Mouse (Mus musculus): ENCODE measurements around the gene Fhl2.
"Not testable (repeated sequence)": the region's sequence is repeated elsewhere in the genome, so short reads cannot be mapped to it uniquely, and the experiment has no call there.

Gene Fhl2

GRCm38 (mm10) chr1:43145388-43145787, 51.4 kb downstream of the Fhl2 start:
- no peak for DNase-seq

- no peak for DNase-seq
Measured at GRCm38 (mm10) chr1:43144338-43144906, 52.4 kb downstream of the Fhl2 start.

GRCm38 (mm10) chr1:43143791-43144190, 53.0 kb downstream of the Fhl2 start:
- no peak for DNase-seq

- no peak for DNase-seq
Measured at GRCm38 (mm10) chr1:43143284-43143683, 53.5 kb downstream of the Fhl2 start.

GRCm38 (mm10) chr1:43142849-43143248, 53.9 kb downstream of the Fhl2 start:
- no peak for DNase-seq

GRCm38 (mm10) chr1:43141555-43141961, 55.2 kb downstream of the Fhl2 start:
- peak; percentile 33 for DNase-seq

- peak; percentile 59 for DNase-seq
Measured at GRCm38 (mm10) chr1:43139587-43140266, 57.1 kb downstream of the Fhl2 start.

GRCm38 (mm10) chr1:43138268-43138812, 58.4 kb downstream of the Fhl2 start:
- no peak for DNase-seq

- no peak for DNase-seq
Measured at GRCm38 (mm10) chr1:43137334-43137733, 59.5 kb downstream of the Fhl2 start.

GRCm38 (mm10) chr1:43136488-43137029, 60.2 kb downstream of the Fhl2 start:
- not testable (repeated sequence) for DNase-seq

GRCm38 (mm10) chr1:43131591-43131990, 65.2 kb downstream of the Fhl2 start:
- DNase-seq: no peak

- DNase-seq: no peak
Measured at GRCm38 (mm10) chr1:43130219-43130981, 66.4 kb downstream of the Fhl2 start.

- no peak for DNase-seq
Measured at GRCm38 (mm10) chr1:43127820-43128610, 68.8 kb downstream of the Fhl2 start.

- DNase-seq: no peak
Measured at GRCm38 (mm10) chr1:43127196-43127595, 69.6 kb downstream of the Fhl2 start.

- DNase-seq: no peak
Measured at GRCm38 (mm10) chr1:43124726-43125125, 72.1 kb downstream of the Fhl2 start.

GRCm38 (mm10) chr1:43122616-43123015, 74.2 kb downstream of the Fhl2 start:
- DNase-seq: no peak

GRCm38 (mm10) chr1:43120950-43121349, 75.8 kb downstream of the Fhl2 start:
- DNase-seq: no peak

- DNase-seq: no peak
Measured at GRCm38 (mm10) chr1:43117435-43117834, 79.3 kb downstream of the Fhl2 start.

GRCm38 (mm10) chr1:43112882-43113281, 83.9 kb downstream of the Fhl2 start:
- DNase-seq: peak; percentile 52

- no peak for DNase-seq
Measured at GRCm38 (mm10) chr1:43110556-43110955, 86.2 kb downstream of the Fhl2 start.

- no peak for DNase-seq
Measured at GRCm38 (mm10) chr1:43108729-43109128, 88.1 kb downstream of the Fhl2 start.

All from cerebellum, adult 9-11 months (tissue).